Mouse (Mus musculus): ENCODE results near the gene Omd. TPM values are rescaled to one million over a fixed set of nuclear protein-coding genes. Genes with fewer than 3 reads are reported as not detected.
A peak's percentile ranks its signal among the peaks of the same experiment; 100 is the strongest.
"Not testable (repeated sequence)": the region's sequence is repeated elsewhere in the genome, so short reads cannot be mapped to it uniquely, and the experiment has no call there.

Gene Omd
- 1 to 10 TPM in 2 of 4 experiments, under 1 TPM in 2; 0.68 to 3.6 (median 1.8) TPM for total RNA-seq (2022)

DNA sequence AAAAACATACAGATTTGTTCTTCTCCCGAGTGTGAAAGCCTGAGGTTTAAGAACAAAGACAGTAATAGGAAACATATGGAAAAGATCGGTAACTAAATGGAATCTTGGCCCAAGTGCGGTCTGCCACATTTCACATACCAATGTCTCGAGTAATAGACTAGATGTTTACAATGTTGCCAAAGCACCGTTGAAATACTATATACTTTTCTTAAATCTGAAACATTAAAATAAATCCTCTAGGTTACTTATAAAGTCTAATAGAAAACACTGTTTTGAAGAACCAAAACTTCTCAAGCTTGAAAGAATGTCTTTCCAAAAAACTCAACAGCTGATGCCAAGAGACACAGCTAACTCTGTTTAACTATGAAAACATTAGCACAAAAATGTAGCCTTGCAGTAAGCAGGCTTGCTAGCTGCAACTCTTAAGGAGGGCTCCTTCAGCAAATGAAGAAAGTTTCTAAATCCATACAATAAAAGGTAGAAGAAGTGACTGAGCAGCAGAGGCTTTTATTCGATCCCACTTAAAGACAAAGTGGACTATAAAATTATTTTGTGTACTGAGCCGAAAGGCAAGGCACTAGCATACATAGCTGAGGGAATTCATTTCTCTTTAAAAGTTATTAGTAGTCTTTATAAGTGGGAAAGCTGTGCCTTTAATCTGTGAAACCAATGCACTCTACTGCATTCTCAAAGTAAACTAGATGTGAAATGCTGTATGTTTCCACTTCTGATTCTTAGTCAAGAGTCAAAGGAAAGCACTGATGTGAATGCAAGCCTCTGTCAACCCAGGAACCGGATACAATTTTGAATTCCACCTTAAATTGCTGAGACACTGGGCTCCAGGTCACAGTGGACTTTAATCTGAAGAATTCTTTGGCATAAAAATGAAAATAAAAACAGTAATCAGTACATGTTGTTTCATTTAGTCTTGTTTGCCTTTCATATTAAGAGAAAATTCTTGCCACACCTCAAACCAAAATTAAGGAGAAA, at the start of gene Omd:
Gene Omd, plus strand, starts transcription at position 922 of the 990 bp plus-strand sequence.
- no peak for DNase-seq (ENCODE audit: low spot score in 2 of 2)

DNA sequence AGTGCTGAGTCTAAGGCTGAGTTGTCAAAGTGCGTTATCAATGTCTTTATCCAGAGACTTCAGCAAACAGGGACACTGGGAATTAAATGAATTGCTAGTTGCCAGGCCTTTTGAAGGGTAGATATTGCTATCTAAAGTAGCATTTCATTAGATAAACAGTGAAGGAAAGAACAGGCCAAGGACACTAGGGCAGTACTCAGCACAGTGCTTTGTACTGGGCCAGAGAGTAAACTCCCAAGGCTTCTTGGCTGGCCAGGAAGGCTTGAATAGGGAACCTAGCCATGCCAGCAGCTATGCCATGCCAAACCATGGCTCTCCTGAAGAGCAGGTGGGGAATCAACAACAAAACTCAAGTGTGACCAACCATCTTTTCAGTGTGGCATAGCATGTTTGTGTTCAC, 45.3 kb upstream of the Omd start:
- DNase-seq (ENCODE audit: low spot score in 2 of 2): no peak

DNA sequence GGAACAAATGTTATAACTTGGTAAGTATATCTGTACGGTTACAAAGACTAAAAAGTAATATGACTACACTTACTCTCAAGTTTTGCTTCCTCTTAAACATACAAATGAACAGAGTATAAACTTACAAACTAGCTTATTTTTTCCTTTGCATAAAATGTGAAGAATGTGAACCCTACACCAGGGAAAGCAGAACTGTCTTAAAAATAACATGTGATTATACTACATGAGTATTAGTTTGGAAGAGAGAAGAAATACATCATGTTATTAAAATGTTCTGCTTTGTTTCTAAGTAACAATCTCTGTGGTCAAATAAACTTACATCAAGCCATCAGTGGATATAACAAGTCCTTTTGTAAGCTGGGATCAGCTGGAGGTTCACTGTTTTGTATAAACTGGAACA, 43.6 kb upstream of the Omd start:
- no peak for DNase-seq (ENCODE audit: low spot score in 2 of 2)

DNA sequence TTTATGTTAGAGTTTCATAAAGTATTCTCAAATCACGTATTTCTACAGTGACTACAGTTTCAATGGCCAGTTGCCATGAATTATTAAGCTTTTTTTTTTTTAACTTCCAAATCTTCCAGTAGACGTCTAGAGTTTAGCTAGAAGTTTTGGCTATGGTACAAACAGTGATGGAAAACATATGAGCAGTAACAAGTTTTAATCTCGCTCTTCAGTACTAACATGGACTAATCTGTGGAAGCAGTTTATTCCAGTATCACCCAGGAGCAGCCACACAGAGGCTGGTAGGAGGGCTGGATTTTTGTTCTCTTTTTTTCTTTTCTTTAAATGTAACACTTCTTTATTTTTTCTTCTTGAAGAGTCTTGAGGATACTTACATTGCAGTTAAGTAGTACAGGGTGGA, 38.0 kb upstream of the Omd start, which contains the start of gene Aspn:
Gene Aspn, plus strand, starts transcription at position 165 of the 400 bp plus-strand sequence.
- DNase-seq (ENCODE audit: low spot score in 2 of 2): no peak

GRCm38 (mm10) chr13:49545646-49546045, 36.6 kb upstream of the Omd start:
- DNase-seq (ENCODE audit: low spot score in 2 of 2): no peak

DNA sequence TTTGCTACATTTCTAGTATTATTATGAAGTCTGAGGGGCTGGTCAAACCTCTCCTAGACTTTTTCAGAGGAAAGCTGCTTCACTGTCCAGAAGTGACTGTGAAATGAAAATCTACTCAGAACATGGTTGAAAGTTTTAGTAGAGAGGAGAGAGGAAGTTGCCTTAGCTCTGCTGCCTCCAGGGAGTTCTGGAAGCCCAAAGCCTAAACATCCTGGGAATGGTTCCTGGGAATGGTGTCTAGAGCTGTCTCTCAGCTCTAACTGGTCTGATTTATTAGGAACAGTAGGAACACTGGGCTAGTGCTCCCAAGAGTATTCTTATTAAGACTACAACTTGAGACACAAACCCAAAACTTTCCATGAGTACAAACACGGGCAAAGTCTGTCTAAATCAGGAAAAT, 35.7 kb upstream of the Omd start:
- no peak for DNase-seq (ENCODE audit: low spot score in 2 of 2)

DNA sequence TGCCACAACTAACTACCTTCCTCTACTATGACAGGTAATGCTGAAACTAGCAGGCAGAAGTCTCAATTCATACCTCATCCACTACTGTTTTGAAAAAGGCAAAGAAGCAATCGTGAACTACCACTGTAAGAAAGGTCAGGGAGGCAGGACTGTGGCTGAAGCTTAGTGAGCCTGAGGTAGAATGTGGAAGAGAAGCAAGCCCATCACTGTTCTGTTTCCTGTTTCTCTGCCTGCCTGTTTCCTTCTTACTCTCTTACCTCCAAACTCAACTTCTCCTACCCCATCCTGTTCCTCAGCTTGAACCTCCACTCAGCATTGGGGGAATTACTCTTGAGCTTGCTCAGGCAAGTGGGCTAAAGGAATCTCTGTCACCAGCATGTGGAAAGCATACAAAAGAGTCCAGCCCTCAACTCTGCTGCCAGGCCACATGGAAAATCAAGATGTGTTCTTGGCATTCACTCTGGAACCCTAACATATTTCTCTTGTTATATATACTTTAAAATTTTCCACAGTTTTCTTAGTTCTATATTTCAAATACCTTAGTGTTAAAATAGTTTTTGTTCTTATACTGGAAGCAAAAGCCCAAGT, 34.6 kb upstream of the Omd start:
- no peak for DNase-seq (ENCODE audit: low spot score in 2 of 2)

- no peak for DNase-seq (ENCODE audit: low spot score in 2 of 2)
Observed at GRCm38 (mm10) chr13:49549616-49550015, 32.6 kb upstream of the Omd start.

DNA sequence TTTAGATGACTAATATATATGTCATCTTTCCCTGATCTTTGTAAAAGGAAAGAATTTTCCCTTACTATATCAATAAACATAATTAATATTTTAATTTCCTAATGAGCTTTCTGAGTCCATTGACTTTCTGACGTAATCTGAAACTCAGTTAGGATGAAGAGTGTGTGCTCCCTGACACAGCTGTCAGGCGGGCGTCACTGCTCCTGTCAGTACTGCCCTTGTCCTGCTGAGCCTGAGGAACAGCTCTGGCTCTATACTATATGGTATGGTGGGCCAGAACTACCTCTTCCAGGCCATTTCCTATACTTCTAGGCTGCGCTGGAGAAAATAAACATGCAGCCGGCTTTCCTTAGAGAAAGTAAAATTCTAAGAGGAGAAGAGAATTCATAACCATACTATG, 27.7 kb upstream of the Omd start:
- no peak for DNase-seq (ENCODE audit: low spot score in 2 of 2)

GRCm38 (mm10) chr13:49556203-49556602, 26.1 kb upstream of the Omd start:
- DNase-seq (ENCODE audit: low spot score in 2 of 2): peak in 1 of 2 experiments; percentile 15

- DNase-seq (ENCODE audit: low spot score in 2 of 2): no peak
Observed at GRCm38 (mm10) chr13:49556924-49557323, 25.3 kb upstream of the Omd start.

GRCm38 (mm10) chr13:49559185-49559584, 23.1 kb upstream of the Omd start:
- DNase-seq (ENCODE audit: low spot score in 2 of 2): no peak

GRCm38 (mm10) chr13:49560886-49561285, 21.4 kb upstream of the Omd start:
- DNase-seq (ENCODE audit: low spot score in 2 of 2): no peak

GRCm38 (mm10) chr13:49564347-49564746, 17.9 kb upstream of the Omd start:
- no peak for DNase-seq (ENCODE audit: low spot score in 2 of 2)

DNA sequence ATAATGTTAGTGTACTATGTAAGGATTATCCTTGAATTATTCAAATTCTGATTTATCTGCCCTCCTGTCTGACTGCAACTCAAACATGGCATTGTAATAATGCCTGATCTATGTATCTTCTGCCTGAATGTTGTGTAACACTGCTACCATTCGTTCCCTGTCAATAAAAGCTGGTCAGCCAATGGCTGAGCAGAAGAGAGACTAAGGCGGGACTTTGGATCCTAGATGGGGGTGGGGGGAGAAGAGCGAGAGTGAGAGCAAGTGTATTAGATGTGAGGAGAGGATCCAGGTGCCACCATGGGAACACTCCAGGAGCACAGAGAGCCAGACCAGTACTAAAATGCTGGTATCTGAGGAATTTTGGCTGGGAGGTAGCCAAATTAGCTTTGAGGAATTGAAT, 11.9 kb upstream of the Omd start:
- no peak for DNase-seq (ENCODE audit: low spot score in 2 of 2)

GRCm38 (mm10) chr13:49571418-49571817, 10.8 kb upstream of the Omd start:
- DNase-seq (ENCODE audit: low spot score in 2 of 2): no peak

DNA sequence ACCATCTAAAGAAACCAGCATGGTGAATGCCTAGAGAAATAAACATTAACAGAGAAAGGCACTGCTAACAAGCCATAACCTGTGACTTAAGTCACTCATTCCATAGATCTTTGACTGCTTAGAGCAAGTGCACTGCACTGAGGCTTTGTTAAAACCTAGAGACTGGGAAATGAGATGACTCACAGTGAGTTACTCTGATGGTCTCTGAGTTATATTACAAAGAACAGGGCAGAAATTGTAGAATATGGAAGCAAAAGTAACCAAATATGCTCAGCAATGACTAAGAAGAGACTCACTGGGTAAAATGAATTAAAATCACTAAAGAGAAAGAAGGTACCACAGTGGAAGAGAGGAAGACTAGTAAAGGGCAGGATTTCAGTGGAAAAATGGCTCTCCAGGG, 1.6 kb downstream of the Omd start:
- DNase-seq (ENCODE audit: low spot score in 2 of 2): no peak

GRCm38 (mm10) chr13:49584307-49585005, 2.2 kb downstream of the Omd start:
- DNase-seq (ENCODE audit: low spot score in 2 of 2): peak in 1 of 2 experiments; percentile 21

DNA sequence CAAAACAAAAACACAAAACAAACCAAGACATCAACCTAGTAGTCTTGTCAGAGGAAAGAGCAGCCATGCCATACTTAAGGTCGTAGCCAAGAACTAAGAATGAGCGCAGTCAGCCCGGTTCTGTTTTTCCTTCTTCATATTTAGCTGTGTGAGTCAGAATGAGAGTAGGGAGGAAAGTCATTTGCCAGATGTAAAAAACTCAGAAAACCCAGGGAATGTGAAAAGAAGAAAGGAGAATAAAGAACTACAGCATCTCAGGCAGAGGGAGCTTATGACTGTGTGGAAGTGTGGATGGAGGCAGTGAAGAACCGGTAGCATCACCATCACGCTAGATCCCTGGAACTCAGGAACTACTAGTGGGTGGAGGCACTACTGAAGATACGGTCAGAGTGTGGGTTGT, 3.8 kb downstream of the Omd start:
- DNase-seq (ENCODE audit: low spot score in 2 of 2): no peak

DNA sequence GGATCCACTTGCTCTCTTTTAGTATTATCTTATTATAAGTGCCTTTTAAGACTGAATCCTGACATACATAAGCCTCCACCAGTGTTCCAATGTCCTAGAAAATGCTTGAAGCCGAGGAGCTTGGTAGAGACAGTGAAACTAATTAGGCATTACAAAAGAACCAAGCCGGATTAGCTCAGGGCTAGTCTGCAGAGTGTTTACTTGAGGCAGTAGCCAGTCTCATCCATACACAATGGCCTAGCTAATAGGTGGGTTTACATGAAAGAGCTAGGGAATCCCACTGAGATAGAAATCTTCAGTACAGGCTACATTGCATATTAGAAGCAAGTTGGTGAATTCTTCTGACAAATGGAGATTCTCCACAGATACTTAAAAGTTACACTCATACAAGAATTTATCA, 20.3 kb downstream of the Omd start:
- DNase-seq (ENCODE audit: low spot score in 2 of 2): not testable (repeated sequence)

DNA sequence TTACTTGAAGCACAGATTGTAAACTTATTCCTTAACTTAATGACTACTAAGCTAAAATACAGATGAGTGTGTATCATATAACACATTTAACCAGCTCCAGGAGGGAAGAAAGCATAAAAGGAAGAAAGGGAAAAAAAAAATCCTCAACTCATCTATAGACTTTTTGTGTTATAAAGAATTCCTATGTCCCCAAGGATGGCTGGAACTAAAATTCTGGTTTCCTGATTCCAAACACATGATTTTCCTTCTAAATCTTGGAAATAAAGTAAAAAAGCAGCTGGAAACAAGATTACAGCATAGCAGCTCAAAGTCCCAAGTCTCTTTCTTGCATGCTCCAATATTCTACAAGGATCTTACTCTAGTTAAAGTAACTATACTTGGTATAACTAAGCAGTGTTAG, 21.3 kb downstream of the Omd start:
- no peak for DNase-seq (ENCODE audit: low spot score in 2 of 2)

DNA sequence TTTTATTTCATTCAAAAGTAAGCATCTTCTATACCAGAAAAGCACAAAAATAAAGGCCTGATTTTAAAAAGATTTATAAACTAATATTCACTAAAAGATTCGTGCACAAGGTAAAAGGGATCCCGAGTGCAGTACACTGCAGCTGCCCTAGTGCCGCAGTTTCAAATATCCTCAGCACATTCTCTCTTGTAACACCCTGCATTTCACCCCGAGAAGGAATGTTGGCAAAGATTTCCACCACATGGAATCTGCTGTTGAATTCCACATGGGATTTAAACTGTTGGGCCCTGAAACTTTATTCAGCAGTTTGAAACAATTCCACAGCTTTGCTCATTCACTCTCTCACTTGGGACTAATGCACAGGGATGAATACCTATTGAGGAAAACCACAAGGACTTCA, 25.5 kb downstream of the Omd start, which contains the start of gene Ogn:
Gene Ogn, plus strand, starts transcription at position 333 of the 400 bp plus-strand sequence.
- DNase-seq (ENCODE audit: low spot score in 2 of 2): peak; percentile 8 to 21

All from gastrocnemius, adult 8-10 months (tissue).